Comparison of ENCODE assay signal across 9 mouse cellular contexts in genomic region chr3:60408553-60409282, GRCm38 (mm10).
DNase-seq lines count a peak whose midpoint lies in the region; ATAC-seq and TF ChIP-seq lines count a peak whose summit lies in the region.
"Had no signal": no experiment of that assay in that cellular context is flagged by ENCODE, and none has a peak within 500 bp of the region (broad histone marks: within the 10 kb centered on the region; RNA-seq: fewer than 3 reads in every experiment).

No protein-coding gene starts in this region.

- no peak overlapping the region for H3K27ac ChIP-seq in midbrain, embryonic 14.5 days (replicated peaks; ENCODE audit: low read depth, low read length)
- no peak overlapping the region for H3K27ac ChIP-seq in midbrain, embryonic 10.5 days (replicated peaks)
- peak overlapping the region; percentile 79 for H3K27ac ChIP-seq in limb, embryonic 14.5 days (replicated peaks; ENCODE audit: low read depth, low read length)
- H3K27ac ChIP-seq: neural tube, embryonic 12.5 days had no signal

- TF ChIP-seq POLR2A in brain, embryonic 14.5 days (IDR thresholded peaks at IDR 0.05; ENCODE audit: borderline replicate concordance, extremely low read depth, insufficient read depth, insufficient read length, poor library complexity, severe bottlenecking): no peak
- no peak for TF ChIP-seq POLR2A in limb, embryonic 14.5 days (IDR thresholded peaks at IDR 0.05; ENCODE audit: borderline replicate concordance, extremely low read depth, insufficient read depth, insufficient read length)

- 58% methylated on average over 7 of the region's 7 CpGs for WGBS in midbrain, embryonic 14.5 days
- WGBS in midbrain, embryonic 10.5 days: 71% methylated on average over 7 of the region's 7 CpGs
- 29% methylated on average over 7 of the region's 7 CpGs for WGBS in limb, embryonic 14.5 days

- H3K27me3 ChIP-seq in midbrain, embryonic 14.5 days (ENCODE audit: control insufficient read depth, insufficient read depth, low read length): no peaks in the 10 kb centered on the region
- H3K27me3 ChIP-seq in midbrain, embryonic 10.5 days (ENCODE audit: low read depth, poor library complexity, severe bottlenecking): no peaks in the 10 kb centered on the region
- no peaks in the 10 kb centered on the region for H3K27me3 ChIP-seq in limb, embryonic 14.5 days (ENCODE audit: control insufficient read depth, insufficient read depth, low read length)
- H3K27me3 ChIP-seq: neural tube, embryonic 12.5 days had no signal

- no peaks in the 10 kb centered on the region for H3K4me1 ChIP-seq in midbrain, embryonic 14.5 days (ENCODE audit: control insufficient read depth, insufficient read depth, low read length)
- H3K4me1 ChIP-seq in midbrain, embryonic 10.5 days: no peaks in the 10 kb centered on the region
- peaks cover 10% of the 10 kb centered on the region; the same call in 1 of the 2 replicates for H3K4me1 ChIP-seq in limb, embryonic 14.5 days (ENCODE audit: control insufficient read depth, insufficient read depth, low read length)
- H3K4me1 ChIP-seq: neural tube, embryonic 12.5 days had no signal

- H3K4me2 ChIP-seq in midbrain, embryonic 14.5 days (ENCODE audit: low read length): no peak overlapping the region
- H3K4me2 ChIP-seq in limb, embryonic 14.5 days (replicated peaks; ENCODE audit: low read depth, low read length, severe bottlenecking): peak overlapping the region; percentile 36
- H3K4me2 ChIP-seq: neural tube, embryonic 12.5 days had no signal

- no peaks in the 10 kb centered on the region for H3K36me3 ChIP-seq in midbrain, embryonic 14.5 days (ENCODE audit: control insufficient read depth, insufficient read depth, low read length)
- H3K36me3 ChIP-seq in midbrain, embryonic 10.5 days: no peaks in the 10 kb centered on the region
- H3K36me3 ChIP-seq in limb, embryonic 14.5 days (ENCODE audit: control insufficient read depth, insufficient read depth, low read length): no peaks in the 10 kb centered on the region
- H3K36me3 ChIP-seq: neural tube, embryonic 12.5 days had no signal

- no peak for ATAC-seq in midbrain, embryonic 14.5 days (ENCODE audit: low FRiP score, low TSS enrichment)
- peak; percentile 37; the same call in 1 of the 2 replicates for ATAC-seq in limb, embryonic 14.5 days (ENCODE audit: low FRiP score, low read depth)

- no peak overlapping the region for H3K4me3 ChIP-seq in midbrain, embryonic 14.5 days (replicated peaks; ENCODE audit: low read depth, low read length)
- no peak overlapping the region for H3K4me3 ChIP-seq in midbrain, embryonic 10.5 days
- H3K4me3 ChIP-seq in limb, embryonic 14.5 days (replicated peaks; ENCODE audit: low read length): peak overlapping the region; percentile 17
- H3K4me3 ChIP-seq: neural tube, embryonic 12.5 days had no signal

- DNase-seq in midbrain, embryonic 14.5 days: peak; percentile 1
- no peak for DNase-seq in midbrain, embryonic 10.5 days (ENCODE audit: low spot score)
- DNase-seq in brain, embryonic 14.5 days (ENCODE audit: low read depth): peak; percentile 33
- DNase-seq in gastrocnemius, adult 8-10 months (ENCODE audit: low spot score in 2 of 2): peak; percentile 38 to 55
- peak; percentile 51 for DNase-seq in kidney, adult 11 months
- peak; percentile 54 for DNase-seq in limb, embryonic 14.5 days (ENCODE audit: low spot score)
- DNase-seq in naive thymus-derived CD4-positive, alpha-beta T cell, adult 2 months (ENCODE audit: low read depth): peak; percentile 78
- DNase-seq in thymus, postnatal 14 days: peak; percentile 46

- H3K9me3 ChIP-seq in midbrain, embryonic 14.5 days (ENCODE audit: control insufficient read depth, low read length): no peaks in the 10 kb centered on the region
- H3K9me3 ChIP-seq in midbrain, embryonic 10.5 days (replicated peaks): no peaks in the 10 kb centered on the region
- H3K9me3 ChIP-seq in limb, embryonic 14.5 days (ENCODE audit: control insufficient read depth, low read length): no peaks in the 10 kb centered on the region
- H3K9me3 ChIP-seq: neural tube, embryonic 12.5 days had no signal

- TF ChIP-seq CTCF in brain, embryonic 14.5 days (IDR thresholded peaks at IDR 0.05; ENCODE audit: borderline replicate concordance, extremely low read depth, insufficient read depth, insufficient read length): no peak

- no peak overlapping the region for H3K9ac ChIP-seq in midbrain, embryonic 14.5 days (replicated peaks; ENCODE audit: low read length)
- H3K9ac ChIP-seq in limb, embryonic 14.5 days (ENCODE audit: low read depth, low read length, severe bottlenecking): peak overlapping the region; percentile 31; the same call in 1 of the 2 replicates
- H3K9ac ChIP-seq: neural tube, embryonic 12.5 days had no signal
